Mouse (Mus musculus) NIH3T3 (cell line): ENCODE measurements around the gene Rrm2.
"Not testable (repeated sequence)": the region's sequence is repeated elsewhere in the genome, so short reads cannot be mapped to it uniquely, and the experiment has no call there.

Experiments used
- DNase-seq: peaks from one replicate; pipeline ENCODE4 v3.0.0-alpha.2; 2012; ENCODE audit warnings: low read depth

The Rrm2 gene

DNA sequence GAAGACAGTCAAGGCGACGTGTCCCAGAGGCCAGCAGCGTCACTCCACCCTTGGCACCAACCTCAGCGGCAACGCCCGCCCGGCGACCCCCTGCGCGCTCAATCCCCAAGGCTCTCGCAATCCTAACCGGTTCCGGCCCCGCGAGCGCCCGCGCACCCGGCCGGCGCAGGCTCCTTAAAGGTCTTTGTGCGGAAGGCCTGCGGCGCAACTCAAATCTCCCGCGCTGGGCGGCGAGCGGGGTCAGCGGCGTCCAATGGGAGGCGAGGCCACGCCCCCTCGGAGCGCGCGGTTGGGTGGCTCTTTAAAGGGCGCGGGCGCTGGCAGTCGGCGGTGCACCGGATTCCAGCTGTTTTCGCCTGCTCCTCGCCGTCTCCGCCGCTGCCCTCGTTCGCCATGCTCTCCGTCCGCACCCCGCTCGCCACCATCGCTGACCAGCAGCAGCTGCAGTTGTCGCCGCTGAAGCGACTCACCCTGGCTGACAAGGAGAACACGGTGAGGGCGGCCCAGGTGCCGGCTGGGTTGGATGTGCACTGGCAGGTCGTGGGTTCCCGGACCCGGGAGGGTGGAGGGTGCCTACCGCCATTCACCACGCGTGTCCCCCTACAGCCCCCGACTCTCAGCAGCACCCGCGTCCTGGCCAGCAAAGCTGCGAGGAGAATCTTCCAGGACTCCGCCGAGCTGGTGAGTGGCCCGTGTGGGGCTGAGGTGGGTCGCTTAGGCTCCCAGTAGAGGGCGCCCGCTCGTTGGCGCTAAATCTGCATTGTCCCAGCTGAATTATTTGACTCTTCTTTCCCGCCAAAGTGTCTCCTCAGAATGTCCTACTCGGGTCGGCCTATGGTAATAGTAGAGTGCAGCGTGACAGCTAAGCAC, at the start of gene Rrm2:
Gene Rrm2 (plus strand): TSS at position 288 of the 870 bp plus-strand sequence.
- DNase-seq = peak; percentile 97

DNA sequence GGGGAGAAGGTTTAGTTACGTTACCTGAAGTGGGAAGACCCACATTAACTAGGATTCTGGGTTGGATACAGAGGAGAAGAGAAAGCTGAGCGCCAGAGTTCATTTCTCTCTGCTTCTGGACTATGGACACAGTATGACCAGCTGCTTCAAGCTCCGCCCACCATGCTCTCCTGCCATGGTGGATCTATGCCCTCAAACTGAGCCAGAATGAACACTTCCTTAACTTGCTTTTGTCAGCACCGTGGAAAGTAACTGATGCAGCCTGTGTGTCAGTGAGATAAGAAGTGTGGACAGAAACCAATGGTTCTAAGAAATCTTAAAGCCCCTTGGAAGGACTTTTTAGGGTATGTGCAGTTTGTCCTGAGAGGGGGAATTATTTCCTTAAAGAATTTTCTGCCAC, 49.0 kb upstream of the Rrm2 start:
- no peak for DNase-seq

DNA sequence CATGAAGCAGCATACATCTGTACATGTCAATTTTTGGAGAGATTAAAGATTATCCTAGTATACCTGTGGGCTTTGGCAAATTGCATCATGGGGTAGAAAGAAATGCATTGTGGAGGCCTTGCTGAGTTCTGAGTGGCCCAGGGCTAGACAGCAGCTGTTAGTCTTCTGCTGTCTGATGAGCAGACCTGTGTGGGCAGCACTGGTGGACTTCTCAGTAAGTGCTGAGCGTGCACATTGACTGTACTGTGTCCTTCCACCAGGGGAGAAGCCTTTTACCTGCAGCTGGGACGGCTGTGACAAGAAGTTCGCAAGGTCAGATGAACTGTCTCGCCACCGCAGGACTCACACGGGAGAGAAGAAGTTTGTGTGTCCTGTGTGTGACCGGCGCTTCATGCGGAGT, 48.1 kb upstream of the Rrm2 start:
- DNase-seq = no peak

DNA sequence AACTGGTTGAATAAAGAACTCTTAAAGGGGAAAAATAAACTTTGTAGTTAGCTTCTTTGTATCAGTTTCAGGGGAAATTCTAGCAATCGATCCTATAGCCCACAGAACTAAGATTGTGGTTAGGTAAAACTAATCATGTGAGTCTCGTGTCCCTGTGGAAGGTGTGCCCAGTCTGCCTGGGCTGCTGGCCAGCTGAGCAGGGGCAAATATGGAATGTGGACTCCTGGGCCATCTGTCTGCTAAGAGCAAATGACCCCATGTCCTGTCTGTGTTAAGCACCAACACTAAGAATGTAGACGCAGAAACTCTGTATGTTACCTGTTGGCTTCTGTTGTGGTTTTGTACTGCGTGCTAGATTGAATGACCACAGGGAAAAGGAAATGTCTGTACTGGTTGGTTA, 46.9 kb upstream of the Rrm2 start:
- DNase-seq = no peak

DNA sequence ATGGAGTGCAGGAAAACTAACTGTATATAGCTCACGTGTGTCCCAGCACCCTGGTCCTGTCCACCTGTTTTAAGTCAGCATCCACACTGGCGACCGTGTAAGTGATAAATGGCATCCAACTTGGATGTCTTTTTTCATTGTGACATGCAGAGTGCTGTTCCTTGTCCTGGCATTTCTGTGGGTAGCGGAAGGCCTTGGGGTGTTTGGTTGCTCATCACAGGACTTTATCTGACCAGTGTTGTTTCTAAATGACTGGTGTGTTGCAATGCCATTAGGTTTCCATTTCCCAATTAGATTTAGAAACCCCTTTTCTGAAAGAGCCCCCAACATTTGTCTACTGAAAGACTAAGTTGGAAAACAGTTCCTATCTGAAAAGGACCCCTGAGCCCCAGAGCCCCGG, 45.9 kb upstream of the Rrm2 start:
- DNase-seq = no peak

DNA sequence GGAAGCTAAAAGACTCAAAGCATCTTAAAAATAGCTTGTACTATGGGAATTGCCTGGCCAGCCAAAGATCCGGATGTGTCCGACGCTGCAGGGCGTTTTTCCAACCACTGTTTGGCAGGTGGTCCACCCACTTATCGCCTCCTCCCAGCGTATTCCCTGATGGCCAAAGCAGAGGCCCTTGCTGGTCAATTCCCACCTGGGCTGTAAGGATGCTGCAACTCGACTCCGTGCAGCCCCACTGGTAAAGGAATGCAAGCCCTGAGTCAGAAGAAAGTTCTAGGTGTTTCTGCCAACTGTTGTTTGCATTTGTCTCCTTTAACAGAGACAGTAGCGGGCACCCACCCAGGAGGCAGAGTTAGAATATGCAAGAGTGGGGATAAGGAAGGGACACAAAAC, 27.9 kb upstream of the Rrm2 start:
- peak; percentile 23 for DNase-seq

DNA sequence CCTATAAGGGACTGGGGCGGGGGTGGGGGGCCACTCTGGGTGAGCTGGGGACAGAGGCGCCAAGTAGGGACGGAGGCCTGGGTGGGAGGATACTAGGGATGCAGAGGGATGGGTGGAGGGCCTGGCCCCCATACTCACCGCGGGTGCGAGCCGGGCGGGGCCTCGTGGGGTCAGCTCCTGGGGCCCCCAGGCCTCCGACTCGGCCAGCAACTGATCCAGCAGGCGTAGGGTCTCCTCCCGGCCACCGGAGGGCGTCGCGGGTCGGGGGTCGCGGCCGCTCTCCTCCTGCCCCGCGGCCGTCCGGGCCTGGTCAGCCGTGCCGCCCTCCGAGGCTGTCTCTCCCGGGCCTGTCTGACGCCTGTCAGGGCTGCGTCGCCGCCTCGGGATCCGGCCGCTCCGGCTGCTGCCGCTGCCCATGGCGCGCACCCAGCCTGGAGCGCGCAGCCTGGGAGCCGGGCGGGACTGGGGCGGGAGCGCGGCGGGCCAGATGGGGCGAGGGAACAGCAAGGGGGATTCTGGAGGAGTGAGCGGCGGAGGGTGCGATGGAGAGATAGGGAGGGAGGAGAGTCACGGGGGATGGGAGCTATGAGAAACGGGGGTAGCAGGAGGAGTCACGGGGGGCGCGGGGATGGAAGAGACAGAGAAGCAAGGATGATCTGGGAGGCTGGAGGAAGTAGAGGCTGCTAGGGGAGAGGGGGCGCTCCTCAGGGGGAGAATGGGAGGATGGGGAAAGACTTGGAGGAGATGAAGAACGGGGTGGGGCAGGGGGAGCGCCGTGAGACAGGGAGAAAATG, 27.4 kb upstream of the Rrm2 start:
- DNase-seq = no peak

DNA sequence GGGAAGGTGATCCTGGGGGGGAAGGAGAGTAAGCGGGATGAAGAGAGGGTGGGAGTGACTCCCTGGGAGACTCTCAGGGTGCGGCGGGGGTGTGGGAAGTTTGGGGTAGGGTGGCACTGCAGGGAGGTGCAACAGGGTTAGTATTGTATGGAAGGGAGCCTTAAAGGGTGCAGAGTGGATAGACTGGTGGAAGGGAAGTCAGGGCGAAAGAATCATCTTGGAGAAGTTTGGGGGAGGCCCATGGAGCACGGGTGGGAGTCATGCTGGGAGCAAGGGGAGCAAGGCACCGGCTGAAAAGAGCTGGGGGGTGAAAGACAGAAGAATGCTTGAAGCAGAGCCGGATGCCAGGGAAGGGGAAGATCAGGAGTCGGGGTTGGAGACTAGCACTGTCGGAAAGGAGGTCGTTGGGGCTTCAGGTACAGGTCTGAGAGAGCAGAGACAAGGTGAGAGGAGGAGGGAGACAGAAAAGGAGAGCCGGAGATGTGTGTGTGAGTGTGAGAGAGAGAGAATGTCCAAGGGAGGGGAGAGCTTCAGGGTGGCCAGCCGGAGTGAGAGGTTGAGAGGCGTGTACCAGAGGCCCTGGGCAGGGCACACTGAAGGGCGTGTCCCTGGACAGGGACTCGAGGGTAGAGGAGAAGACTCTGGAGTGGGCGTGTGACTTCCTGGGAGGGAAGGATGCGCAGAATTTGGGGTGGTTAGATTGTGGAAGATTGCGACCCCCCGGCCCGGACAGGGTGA, 26.6 kb upstream of the Rrm2 start, which contains the start of gene Cys1:
Gene Cys1 (minus strand): TSS at position 528 of the 738 bp plus-strand sequence.
- DNase-seq = no peak

DNA sequence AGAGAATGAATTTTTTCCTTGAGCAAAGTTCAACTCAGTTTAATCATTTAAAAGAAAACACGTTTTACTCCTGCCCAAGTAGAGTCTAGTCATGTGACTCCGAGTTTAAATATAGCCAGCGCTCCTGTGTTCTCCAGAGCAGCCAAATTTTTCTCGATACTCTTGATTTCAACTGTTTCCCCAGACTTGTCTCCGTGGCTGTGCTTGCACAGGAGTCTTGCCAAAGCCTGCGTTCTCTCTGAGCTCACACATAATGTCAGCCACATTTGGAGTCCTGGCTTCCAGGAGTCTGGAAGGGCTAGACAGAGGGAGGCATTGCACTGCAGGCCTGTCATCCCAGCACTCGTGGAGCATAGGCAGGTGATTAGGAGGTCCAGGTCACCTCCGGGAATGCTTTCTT, 25.5 kb upstream of the Rrm2 start:
- DNase-seq = peak; percentile 69

DNA sequence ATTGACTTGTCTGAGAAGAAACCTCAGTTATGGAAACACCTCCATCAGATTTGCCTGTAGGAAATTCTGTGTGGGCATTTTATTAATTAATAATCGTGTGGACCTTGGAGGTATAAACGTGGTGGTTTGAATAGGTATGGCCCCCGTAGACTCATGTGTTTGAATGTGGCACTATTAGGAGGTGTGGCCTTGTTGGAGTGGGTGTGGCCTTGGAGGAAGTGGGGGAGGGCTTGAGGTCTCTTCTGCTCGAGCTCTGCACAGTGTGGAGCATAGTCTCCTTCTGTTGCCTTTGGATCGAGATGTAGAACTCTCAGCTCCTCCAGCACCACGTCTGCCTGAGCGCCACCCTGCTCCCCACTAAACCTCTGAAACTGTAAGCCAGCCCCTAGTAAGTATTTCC, 24.6 kb upstream of the Rrm2 start:
- DNase-seq = no peak

DNA sequence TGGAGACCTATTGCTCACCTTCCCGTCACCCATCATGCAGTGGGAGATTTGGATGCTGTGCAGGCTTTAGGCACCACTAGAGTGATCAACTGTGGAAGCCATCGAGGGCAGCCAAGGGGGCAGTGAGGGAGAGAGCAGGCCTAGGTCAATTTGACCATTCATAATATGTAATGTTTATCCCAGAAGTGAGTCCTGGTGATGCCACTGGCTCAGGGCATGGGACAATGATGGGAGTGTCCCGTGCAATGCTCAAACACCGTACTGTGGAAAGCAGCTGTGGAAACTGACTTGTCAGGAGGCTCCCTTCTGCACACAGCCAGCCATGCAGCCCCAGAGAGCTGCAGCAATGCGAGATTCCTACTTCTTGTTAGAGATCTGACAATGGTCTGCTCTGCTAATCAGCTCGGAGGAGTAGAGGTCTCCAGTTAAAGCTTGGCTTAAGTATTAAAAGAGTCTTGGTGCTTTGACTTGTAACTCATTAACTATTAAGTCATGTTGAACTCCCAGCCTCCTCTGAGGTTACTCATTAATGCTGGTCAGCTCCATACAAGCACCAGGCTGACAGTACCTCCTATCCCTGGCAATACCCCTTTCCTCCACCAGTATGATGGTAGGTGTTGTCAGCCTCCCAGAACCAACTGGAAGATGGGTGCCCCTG, 21.9 kb upstream of the Rrm2 start:
- DNase-seq = no peak

DNA sequence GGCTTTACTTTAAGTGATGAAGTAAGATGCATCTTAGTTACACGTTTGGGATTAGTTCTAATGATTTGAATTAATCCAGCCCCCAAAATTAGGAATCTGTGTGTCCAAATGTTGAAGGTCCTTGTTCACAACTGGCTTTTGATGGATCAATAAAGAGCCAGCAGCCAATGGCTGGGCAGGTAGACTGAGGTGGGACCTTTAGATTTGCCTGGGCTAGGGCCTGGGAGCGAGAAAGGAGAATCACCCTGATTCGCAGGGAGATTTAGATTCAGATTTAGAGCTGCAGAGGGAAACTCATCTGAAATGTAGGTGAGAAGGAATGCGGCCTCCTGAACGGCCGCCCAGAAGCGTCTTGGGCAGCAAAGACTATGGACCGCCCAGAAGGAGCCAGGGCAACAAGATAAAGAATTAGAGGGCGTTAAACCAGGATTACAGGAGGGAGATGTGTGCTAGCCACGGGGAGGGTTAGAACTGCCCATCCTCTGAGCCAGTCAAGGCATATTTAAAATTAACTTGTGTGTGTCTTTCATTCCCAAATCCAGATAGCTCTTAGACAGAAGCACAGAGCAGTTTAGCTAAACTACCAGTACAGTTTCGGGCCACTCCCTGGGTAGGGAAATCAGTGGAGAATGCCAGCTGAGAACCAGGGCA, 21.2 kb upstream of the Rrm2 start:
- no peak for DNase-seq

DNA sequence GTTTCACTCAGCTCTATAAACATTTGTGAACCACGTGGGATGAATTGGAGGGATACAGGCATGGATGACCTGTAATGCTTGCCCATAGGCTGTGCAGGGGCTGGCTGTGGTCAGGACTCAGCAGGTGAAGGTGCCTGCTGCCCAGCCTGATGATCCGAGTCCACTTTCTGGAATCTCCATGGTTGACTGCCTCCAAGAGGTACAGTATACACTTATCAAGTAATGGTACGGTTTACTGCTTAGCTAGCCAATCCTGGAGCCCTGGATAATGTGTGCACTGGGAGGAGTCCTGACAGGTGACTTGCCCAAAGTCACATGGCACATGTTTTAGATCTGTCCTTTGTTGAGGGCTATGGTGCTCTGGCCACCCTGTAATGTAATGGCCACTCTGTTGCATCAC, 17.7 kb upstream of the Rrm2 start:
- DNase-seq = no peak

DNA sequence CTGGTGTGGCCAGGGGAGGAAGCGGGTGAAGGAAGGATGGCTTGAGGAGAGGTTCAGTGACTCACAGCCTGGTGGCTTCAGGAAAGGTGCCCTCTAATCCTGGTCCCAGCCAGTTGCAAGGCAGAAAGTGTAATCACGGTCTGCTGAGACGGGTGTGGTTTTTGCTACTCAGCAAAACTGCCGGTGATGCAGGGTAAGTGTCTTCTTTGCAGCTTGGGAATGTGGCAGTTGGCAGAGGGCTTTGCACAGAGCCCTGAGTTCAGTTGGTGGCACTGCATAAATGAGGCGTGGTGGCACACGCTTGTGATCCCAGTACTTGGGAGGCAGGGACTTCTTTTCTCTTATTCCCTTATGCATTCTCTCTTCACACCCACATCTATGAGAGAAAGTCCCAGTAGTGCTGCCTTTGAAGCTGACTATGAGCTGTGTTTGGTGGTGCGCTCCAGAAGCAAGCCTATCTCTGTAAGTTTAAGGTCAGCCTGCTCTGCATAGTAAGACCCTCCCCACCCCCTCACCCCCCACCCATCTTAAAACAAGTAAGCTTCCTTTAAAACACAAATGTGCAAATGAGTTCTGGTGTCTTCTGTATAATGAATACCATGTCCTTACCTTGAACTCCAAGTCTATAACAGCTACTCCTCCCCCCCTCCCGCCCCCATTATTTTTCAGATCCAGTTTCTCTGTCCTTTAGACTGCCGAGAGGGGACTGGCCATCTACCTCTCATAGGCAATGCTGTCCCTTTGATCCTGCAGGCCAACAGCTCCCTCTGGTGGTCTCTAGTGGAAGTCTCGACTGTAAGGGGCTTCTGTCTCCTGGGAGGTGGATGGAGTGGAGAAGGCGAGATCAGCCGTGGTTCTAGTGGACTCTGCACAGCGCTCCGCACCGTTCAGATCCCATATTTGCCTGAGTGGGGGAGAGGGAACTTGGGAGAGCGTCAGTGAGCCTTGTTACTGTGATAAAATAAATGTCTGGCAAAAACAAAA, 11.2 kb upstream of the Rrm2 start:
- DNase-seq = peak; percentile 91

DNA sequence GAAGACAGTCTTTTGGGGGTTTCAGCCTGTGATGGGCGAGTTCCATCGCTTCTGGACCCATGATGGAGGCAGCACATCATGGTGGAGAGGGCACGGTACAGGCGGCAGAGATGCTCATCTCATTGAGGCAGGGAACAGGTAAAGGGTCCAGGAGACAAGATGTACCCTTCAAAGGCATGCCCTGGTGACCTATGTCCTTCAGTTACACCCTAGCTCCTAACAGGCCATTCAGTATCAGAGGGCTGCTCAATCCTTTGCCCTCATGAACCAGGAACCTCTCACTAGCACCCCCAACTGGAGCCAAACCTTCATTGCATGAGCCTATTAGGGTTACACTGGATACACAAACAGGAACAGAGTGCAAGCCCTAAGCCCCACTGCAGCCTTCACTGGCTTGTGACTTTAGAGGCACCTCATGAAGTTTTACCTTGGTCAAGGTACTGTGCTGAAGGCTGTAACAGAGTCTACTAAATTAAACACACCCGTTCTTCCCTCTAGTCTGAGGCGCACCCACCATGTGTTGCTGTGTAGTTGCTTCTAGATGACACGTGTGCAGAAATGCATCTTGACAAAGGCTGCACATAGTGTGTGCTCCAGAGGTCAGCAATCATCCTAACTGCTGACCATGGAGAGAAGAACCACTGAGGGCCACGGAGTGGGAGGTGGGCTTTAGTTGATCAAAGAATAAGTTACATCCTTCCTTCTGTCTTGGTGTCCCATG, 10.4 kb upstream of the Rrm2 start:
- DNase-seq = peak; percentile 36

DNA sequence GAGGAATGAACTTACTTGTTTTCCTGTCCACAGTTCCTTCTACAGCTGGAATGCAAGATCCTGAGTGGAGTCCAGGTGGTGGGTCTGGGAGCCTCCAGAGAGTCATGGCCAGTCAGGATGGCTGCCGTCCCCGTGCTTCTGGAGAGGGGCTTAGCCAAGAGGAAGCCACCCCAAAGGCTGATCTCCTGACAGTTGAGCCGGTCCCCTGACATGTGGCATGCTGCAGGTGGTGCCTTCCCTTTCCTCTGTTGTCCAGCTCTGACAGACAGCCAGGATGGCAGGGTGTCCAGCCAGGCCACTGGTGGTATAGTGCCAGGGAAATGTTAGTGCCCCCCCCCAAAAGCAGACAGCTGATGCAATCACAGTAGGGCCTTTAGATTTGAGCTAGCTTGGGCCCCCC, 9.5 kb upstream of the Rrm2 start:
- DNase-seq = no peak

DNA sequence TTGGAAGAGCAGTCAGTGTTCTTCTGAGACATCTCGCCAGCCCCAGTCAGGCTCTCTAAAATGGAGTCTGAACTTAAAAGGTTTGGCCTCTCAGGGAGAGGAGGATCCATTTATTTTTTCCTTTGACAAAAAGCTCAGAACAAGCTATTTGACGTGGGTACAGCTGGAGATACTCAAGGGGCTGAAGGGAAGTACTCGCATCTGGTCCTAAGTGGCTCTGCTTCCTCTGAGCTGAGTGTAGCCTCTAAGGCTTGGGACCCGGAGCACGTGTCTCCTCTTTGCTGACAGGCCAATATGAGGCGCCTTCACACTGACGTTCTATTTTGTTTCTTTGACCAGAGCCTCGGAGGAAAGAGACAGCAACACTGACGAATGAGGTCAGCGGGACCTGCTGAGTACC, 8.5 kb upstream of the Rrm2 start:
- DNase-seq = no peak

DNA sequence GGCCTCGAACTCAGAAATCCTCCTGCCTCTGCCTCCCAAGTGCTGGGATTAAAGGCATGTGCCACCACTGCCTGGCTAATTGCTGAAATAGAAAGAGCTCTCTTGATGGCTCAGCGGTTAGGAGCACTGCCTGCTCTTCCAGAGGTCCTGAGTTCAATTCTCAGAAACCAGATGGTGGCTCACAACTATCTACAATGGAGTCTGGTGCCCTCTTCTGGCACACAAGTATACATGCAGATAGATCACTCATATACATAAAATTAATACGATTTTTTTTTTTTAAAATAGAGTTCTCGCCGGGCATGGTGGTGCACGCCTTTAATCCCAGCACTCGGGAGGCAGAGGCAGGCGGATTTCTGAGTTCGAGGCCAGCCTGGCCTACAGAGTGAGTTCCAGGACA, 6.4 kb upstream of the Rrm2 start:
- DNase-seq = not testable (repeated sequence)

DNA sequence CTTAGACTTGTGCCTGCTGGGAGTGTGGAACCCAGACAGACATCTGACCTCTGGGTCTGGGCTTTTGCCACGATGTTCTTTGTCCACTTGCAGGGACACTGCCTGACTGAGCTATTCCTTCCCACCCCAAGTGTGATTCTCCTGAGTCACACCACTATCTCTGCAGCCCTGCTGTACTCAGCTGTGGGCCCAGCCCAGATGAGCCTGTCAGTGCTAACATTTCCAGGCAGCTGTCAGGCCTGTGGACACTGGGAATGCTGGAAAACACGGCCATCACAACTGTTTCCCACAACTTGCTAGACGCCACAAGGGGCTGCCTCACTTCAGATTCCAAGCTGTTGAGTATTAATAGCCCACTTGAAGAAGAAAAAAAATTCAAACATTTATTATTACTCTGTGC, 5.0 kb upstream of the Rrm2 start:
- DNase-seq = no peak
